Mouse (Mus musculus): ENCODE data around the gene Zfp536. TPM values are rescaled to one million over a fixed set of nuclear protein-coding genes. Genes with fewer than 3 reads are reported as not detected.

Zfp536 gene
- total and polyA plus RNA-seq, 3 experiments: not detected

DNA sequence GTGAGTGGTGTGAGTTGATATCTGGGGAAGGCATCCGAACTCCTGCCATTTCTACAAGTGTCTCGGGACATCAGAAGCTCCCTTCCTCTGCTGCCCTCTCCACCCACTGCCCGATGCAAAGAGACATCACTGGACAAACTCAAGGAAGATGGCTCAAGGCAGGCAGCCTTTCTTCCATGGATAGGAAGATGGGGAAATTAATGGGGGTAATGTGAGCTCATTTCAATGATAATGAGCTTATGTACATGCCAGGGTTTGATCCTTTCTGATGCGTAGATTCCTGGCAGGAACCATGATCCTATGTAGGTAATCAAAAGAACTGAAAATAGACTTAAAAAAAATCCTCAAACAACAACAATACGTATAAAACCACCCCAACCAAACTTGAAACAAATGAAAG lies 296.1 kb downstream of the Zfp536 start:
- Histone ChIP-seq H3K36me3 (replicated peaks in 1 of 2; ENCODE audit: control insufficient read depth in 1 of 2, insufficient read depth in 1 of 2, low read length in 1 of 2) (no peaks in the 10 kb centered on the region), H3K4me2 (ENCODE audit: insufficient read depth, low read depth, poor library complexity, severe bottlenecking) (no peak overlapping the region), H3K9ac (ENCODE audit: insufficient read depth, low read depth) (no peak overlapping the region), H3K4me1 (ENCODE audit: control insufficient read depth in 1 of 2, insufficient read depth in 2 of 2) (no peaks in the 10 kb centered on the region), H3K27me3 (replicated peaks) (no peaks in the 10 kb centered on the region), H3K79me2 (replicated peaks; ENCODE audit: control insufficient read depth, extremely low read depth, insufficient read depth, poor library complexity, severe bottlenecking) (no peaks in the 10 kb centered on the region), H3K4me3 (replicated peaks in 1 of 3; ENCODE audit: low read depth in 2 of 3, low read length in 2 of 3, poor library complexity in 1 of 3) (no peak overlapping the region), H3K9me3 (replicated peaks; ENCODE audit: low read length) (peaks cover 78% of the 10 kb centered on the region), H3K27ac (ENCODE audit: insufficient read depth, low read depth) (no peak overlapping the region)
- in situ Hi-C loops (cut with MboI; ENCODE audit: low pct_ligation_motif_present, low pct_unique_long_range_greater_than_20kb, low sequenced_read_pairs) (no loop called here), dilution Hi-C loops (cut with MboI; ENCODE audit: extremely low pct_ligation_motif_present, extremely low pct_unique_long_range_greater_than_20kb, low sequenced_read_pairs) (no loop called here)
- DNase-seq (ENCODE audit: extremely low read depth): no peak
- TF ChIP-seq TBP (conservative IDR thresholded peaks at IDR 0.05; ENCODE audit: low read depth, low read length) (no peak), CHD2 (IDR thresholded peaks at IDR 0.05; ENCODE audit: low read length) (no peak), NELFE (IDR thresholded peaks at IDR 0.05; ENCODE audit: low read depth, low read length) (no peak), ZMIZ1 (IDR thresholded peaks at IDR 0.05; ENCODE audit: low read depth, low read length) (no peak), TCF12 (IDR thresholded peaks at IDR 0.05; ENCODE audit: low read depth, low read length) (no peak), POLR2A (IDR thresholded peaks at IDR 0.05; ENCODE audit: low read depth, low read length) (no peak), UBTF (IDR thresholded peaks at IDR 0.05; ENCODE audit: low read depth, low read length) (no peak), GABPA (IDR thresholded peaks at IDR 0.05; ENCODE audit: insufficient replicate concordance, low read depth, low read length) (no peak), MXI1 (IDR thresholded peaks at IDR 0.05; ENCODE audit: low read depth, low read length) (no peak), ZKSCAN1 (IDR thresholded peaks at IDR 0.05; ENCODE audit: borderline replicate concordance, low read depth, low read length) (no peak), JUN (IDR thresholded peaks at IDR 0.05; ENCODE audit: insufficient read depth, low read depth, low read length) (no peak), RAD21 (IDR thresholded peaks at IDR 0.05; ENCODE audit: low read depth, low read length) (no peak), ETS1 (conservative IDR thresholded peaks at IDR 0.05; ENCODE audit: low read depth, low read length) (no peak), CHD1 (IDR thresholded peaks at IDR 0.05; ENCODE audit: low read depth, low read length) (no peak), IRF4 (IDR thresholded peaks at IDR 0.05; ENCODE audit: low read depth, low read length) (no peak), MAZ (IDR thresholded peaks at IDR 0.05; ENCODE audit: low read depth, low read length) (no peak), SIN3A (IDR thresholded peaks at IDR 0.05; ENCODE audit: low read length) (no peak), CTCF (conservative IDR thresholded peaks at IDR 0.05 in 1 of 2, IDR thresholded peaks at IDR 0.05 in 1 of 2; ENCODE audit: low read depth in 2 of 2, low read length in 2 of 2) (no peak), MYC (IDR thresholded peaks at IDR 0.05; ENCODE audit: low read depth, low read length) (no peak)

DNA sequence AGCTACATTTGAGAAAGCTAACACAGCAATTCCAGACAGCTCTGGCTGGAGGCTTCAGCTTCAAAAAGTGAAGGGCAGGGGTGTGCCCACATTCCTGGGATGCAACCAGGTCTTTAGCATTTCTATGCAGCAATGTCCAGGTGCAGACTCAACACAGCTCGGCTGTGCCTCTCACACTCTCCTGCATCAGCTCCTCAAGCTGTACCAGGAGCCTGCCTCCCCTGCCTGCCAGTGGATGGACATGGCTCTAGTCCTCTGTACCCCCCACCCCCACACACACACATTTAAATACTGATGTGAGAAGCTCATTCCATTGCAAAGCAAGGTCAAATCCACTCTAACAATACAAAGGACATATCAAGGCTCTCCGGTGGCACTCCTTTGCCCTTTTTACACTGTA lies 298.0 kb downstream of the Zfp536 start:
- in situ Hi-C loops (cut with MboI; ENCODE audit: low pct_ligation_motif_present, low pct_unique_long_range_greater_than_20kb, low sequenced_read_pairs) (no loop called here), dilution Hi-C loops (cut with MboI; ENCODE audit: extremely low pct_ligation_motif_present, extremely low pct_unique_long_range_greater_than_20kb, low sequenced_read_pairs) (no loop called here)
- TF ChIP-seq JUND (conservative IDR thresholded peaks at IDR 0.05; ENCODE audit: low read depth, low read length) (no peak), ZC3H11A (IDR thresholded peaks at IDR 0.05; ENCODE audit: low read depth, low read length) (no peak), USF2 (conservative IDR thresholded peaks at IDR 0.05; ENCODE audit: low read depth, low read length) (no peak), HCFC1 (IDR thresholded peaks at IDR 0.05; ENCODE audit: low read depth, low read length) (no peak), ZMIZ1 (IDR thresholded peaks at IDR 0.05; ENCODE audit: low read depth, low read length) (no peak), MAFK (IDR thresholded peaks at IDR 0.05; ENCODE audit: insufficient replicate concordance, low read length) (no peak), UBTF (IDR thresholded peaks at IDR 0.05; ENCODE audit: low read depth, low read length) (no peak)
- Histone ChIP-seq H3K36me3 (replicated peaks in 1 of 2; ENCODE audit: control insufficient read depth in 1 of 2, insufficient read depth in 1 of 2, low read length in 1 of 2) (no peaks in the 10 kb centered on the region), H3K9me3 (replicated peaks; ENCODE audit: low read length) (peaks cover 87% of the 10 kb centered on the region), H3K4me2 (ENCODE audit: insufficient read depth, low read depth, poor library complexity, severe bottlenecking) (no peak overlapping the region), H3K9ac (ENCODE audit: insufficient read depth, low read depth) (no peak overlapping the region), H3K4me3 (replicated peaks in 1 of 3; ENCODE audit: low read depth in 2 of 3, low read length in 2 of 3, poor library complexity in 1 of 3) (no peak overlapping the region), H3K4me1 (ENCODE audit: control insufficient read depth in 1 of 2, insufficient read depth in 2 of 2) (no peaks in the 10 kb centered on the region), H3K27me3 (replicated peaks) (no peaks in the 10 kb centered on the region), H3K27ac (ENCODE audit: insufficient read depth, low read depth) (no peak overlapping the region), H3K79me2 (replicated peaks; ENCODE audit: control insufficient read depth, extremely low read depth, insufficient read depth, poor library complexity, severe bottlenecking) (no peaks in the 10 kb centered on the region)
- no peak for DNase-seq (ENCODE audit: extremely low read depth)

Measured in CH12.LX (cell line).